In the genomic region with DNA sequence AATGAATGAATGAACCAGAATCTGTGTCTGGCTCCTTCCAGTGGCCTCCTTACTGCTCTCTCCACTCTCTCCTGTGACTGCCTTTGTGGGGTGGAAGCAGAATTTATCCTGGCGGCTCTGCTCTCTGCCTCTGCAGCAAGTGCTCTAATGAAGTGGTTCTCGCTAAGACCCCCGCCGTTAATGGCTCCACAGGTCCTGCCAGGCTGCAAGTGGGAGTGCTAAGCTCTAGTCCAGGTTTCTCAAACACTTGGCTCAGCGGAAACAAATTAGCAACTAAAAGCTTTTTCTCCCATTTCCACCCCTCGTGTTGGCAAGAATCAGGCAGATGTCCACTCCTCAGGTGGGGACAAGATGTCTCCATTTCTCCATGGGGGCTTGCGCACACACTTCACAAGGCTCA, we compare ENCODE assay signal across 18 mouse cellular contexts. TPM values are rescaled to one million over a fixed set of nuclear protein-coding genes. Genes with fewer than 3 reads are reported as not detected.
A peak's percentile ranks its signal among the peaks of the same experiment; 100 is the strongest.
DNase-seq lines count a peak whose midpoint lies in the region; ATAC-seq lines count a peak whose summit lies in the region.
"Had no signal": no experiment of that assay in that cellular context is flagged by ENCODE, and none has a peak within 500 bp of the region (broad histone marks: within the 10 kb centered on the region; RNA-seq: fewer than 3 reads in every experiment).

No protein-coding gene starts in this region.

- H3K4me1 ChIP-seq in heart, embryonic 14.5 days (ENCODE audit: control insufficient read depth in 2 of 2, insufficient read depth in 2 of 2, low read length in 2 of 2): peaks cover 26 to 58% of the 10 kb centered on the region in 2 experiments
- H3K4me1 ChIP-seq in midbrain, embryonic 14.5 days (ENCODE audit: control insufficient read depth, insufficient read depth, low read length): peaks cover 23% of the 10 kb centered on the region
- peaks cover 32% of the 10 kb centered on the region for H3K4me1 ChIP-seq in midbrain, embryonic 13.5 days (replicated peaks)

- H3K36me3 ChIP-seq in heart, embryonic 14.5 days (ENCODE audit: control insufficient read depth, insufficient read depth, low read length): peaks cover 34% of the 10 kb centered on the region
- H3K36me3 ChIP-seq in midbrain, embryonic 14.5 days (ENCODE audit: control insufficient read depth, insufficient read depth, low read length): no peaks in the 10 kb centered on the region
- H3K36me3 ChIP-seq in midbrain, embryonic 13.5 days: no peaks in the 10 kb centered on the region
- H3K36me3 ChIP-seq: forebrain, embryonic 12.5 days had no signal

- ATAC-seq in heart, embryonic 14.5 days (ENCODE audit: insufficient number of reproducible peaks, insufficient read depth, low FRiP score, low read depth): no peak
- no peak for ATAC-seq in midbrain, embryonic 14.5 days (ENCODE audit: low FRiP score, low TSS enrichment)
- no peak for ATAC-seq in midbrain, embryonic 13.5 days
- ATAC-seq: liver, postnatal 0 days; Patski had no signal

- H3K27me3 ChIP-seq in heart, embryonic 14.5 days (ENCODE audit: control insufficient read depth, insufficient read depth, low read length): no peaks in the 10 kb centered on the region
- no peaks in the 10 kb centered on the region for H3K27me3 ChIP-seq in midbrain, embryonic 14.5 days (ENCODE audit: control insufficient read depth, insufficient read depth, low read length)
- no peaks in the 10 kb centered on the region for H3K27me3 ChIP-seq in midbrain, embryonic 13.5 days
- H3K27me3 ChIP-seq: embryonic facial prominence, embryonic 12.5 days; forebrain, embryonic 12.5 days; kidney, embryonic 15.5 days; Patski had no signal

- peak; percentile 38 to 52 for DNase-seq in cerebellum, postnatal 14 days
- DNase-seq in cerebellum, postnatal 25 days: no peak
- DNase-seq in heart, postnatal 10 days: no peak
- DNase-seq in midbrain, embryonic 14.5 days: peak; percentile 37
- DNase-seq in retina, embryonic 14.5 days (ENCODE audit: low spot score): peak; percentile 22
- DNase-seq in layer of hippocampus, postnatal 36 days: no peak
- DNase-seq: cerebellum, adult 8-10 months; liver, postnatal 0 days; right cerebral cortex, postnatal 14 days had no signal

- H3K9me3 ChIP-seq in heart, embryonic 14.5 days (ENCODE audit: control insufficient read depth, low read length): no peaks in the 10 kb centered on the region
- H3K9me3 ChIP-seq in midbrain, embryonic 14.5 days (ENCODE audit: control insufficient read depth, low read length): no peaks in the 10 kb centered on the region
- no peaks in the 10 kb centered on the region for H3K9me3 ChIP-seq in midbrain, embryonic 13.5 days
- H3K9me3 ChIP-seq: embryonic facial prominence, embryonic 12.5 days; forebrain, embryonic 12.5 days; kidney, embryonic 15.5 days had no signal

- intact Hi-C loops in heart, postnatal 10 days (cut with DNase I): no loop called here

- no peak overlapping the region for H3K4me2 ChIP-seq in heart, embryonic 14.5 days (ENCODE audit: low read length)
- no peak overlapping the region for H3K4me2 ChIP-seq in midbrain, embryonic 14.5 days (ENCODE audit: low read length)
- no peak overlapping the region for H3K4me2 ChIP-seq in midbrain, embryonic 13.5 days (replicated peaks)
- H3K4me2 ChIP-seq: embryonic facial prominence, embryonic 12.5 days; forebrain, embryonic 12.5 days; kidney, embryonic 15.5 days had no signal

- no peak overlapping the region for H3K9ac ChIP-seq in heart, embryonic 14.5 days (ENCODE audit: low read length)
- H3K9ac ChIP-seq in midbrain, embryonic 14.5 days (replicated peaks; ENCODE audit: low read length): no peak overlapping the region
- H3K9ac ChIP-seq in midbrain, embryonic 13.5 days (replicated peaks): no peak overlapping the region
- H3K9ac ChIP-seq: embryonic facial prominence, embryonic 12.5 days; forebrain, embryonic 12.5 days; kidney, embryonic 15.5 days; liver, postnatal 0 days had no signal

- no peak overlapping the region for H3K4me3 ChIP-seq in heart, embryonic 14.5 days (ENCODE audit: control insufficient read depth in 1 of 2, insufficient read depth in 1 of 2, low read depth in 1 of 2, low read length in 2 of 2)
- H3K4me3 ChIP-seq in midbrain, embryonic 14.5 days (replicated peaks; ENCODE audit: low read depth, low read length): no peak overlapping the region
- no peak overlapping the region for H3K4me3 ChIP-seq in midbrain, embryonic 13.5 days (replicated peaks)
- H3K4me3 ChIP-seq: embryonic facial prominence, embryonic 12.5 days; forebrain, embryonic 12.5 days; kidney, embryonic 15.5 days; layer of hippocampus, adult 2 months had no signal

- peak overlapping the region; percentile 32 to 88; a peak in 2 of 4 replicates for H3K27ac ChIP-seq in heart, embryonic 14.5 days (replicated peaks in 1 of 2; ENCODE audit: control insufficient read depth in 1 of 2, insufficient read depth in 1 of 2, low read depth in 2 of 2, low read length in 2 of 2)
- H3K27ac ChIP-seq in midbrain, embryonic 14.5 days (replicated peaks; ENCODE audit: low read depth, low read length): no peak overlapping the region
- no peak overlapping the region for H3K27ac ChIP-seq in midbrain, embryonic 13.5 days
- H3K27ac ChIP-seq: embryonic facial prominence, embryonic 12.5 days; forebrain, embryonic 12.5 days; kidney, embryonic 15.5 days; layer of hippocampus, adult 2 months; macrophage had no signal

- WGBS in heart, embryonic 14.5 days: 50% methylated on average over 7 of the region's 7 CpGs
- WGBS in midbrain, embryonic 14.5 days: 36% methylated on average over 7 of the region's 7 CpGs
- 32% methylated on average over 7 of the region's 7 CpGs for whole genome bisulfite sequencing in midbrain, embryonic 13.5 days

RNA-seq across cellular contexts. Expression of gene Dgki, which starts 28.7 kb away (rescaled TPM):
- 0.75 and 0.88 TPM in 2 replicates for polyA plus RNA-seq in heart, embryonic 14.5 days (2014; fragmentation: Nextera tagmentation; extraction: Ambion mirVana)
- under 1 TPM; 0.45 to 0.65 TPM for total RNA-seq in heart, postnatal 10 days (2021)
- 7.6 and 9.2 TPM in 2 replicates for polyA plus RNA-seq in midbrain, embryonic 14.5 days (2014; fragmentation: Nextera tagmentation; extraction: Ambion mirVana)
- 4.8 and 6.4 TPM in 2 replicates for polyA plus RNA-seq in midbrain, embryonic 13.5 days (2015; fragmentation: Nextera tagmentation; extraction: Ambion mirVana)
- total RNA-seq in layer of hippocampus, postnatal 36 days (2021): 10 to 100 TPM; 82.6 to 87.2 TPM
- total RNA-seq: monocyte, adult 5-6 weeks had no signal

Comparison
In these comparisons a context has a peak if more than half of its experiments do, and no peak if none do; other contexts are left out.
1. DNase-seq: peak in cerebellum, postnatal 14 days (2 of 2), midbrain, embryonic 14.5 days (single experiment) and retina, embryonic 14.5 days (single experiment); none in cerebellum, postnatal 25 days (0 of 2), heart, postnatal 10 days (0 of 2) and layer of hippocampus, postnatal 36 days (0 of 2).
2. H3K27ac ChIP-seq: peak in heart, embryonic 14.5 days (2 of 2); none in midbrain, embryonic 14.5 days (single experiment) and midbrain, embryonic 13.5 days (single experiment).